Mouse (Mus musculus): ENCODE measurements around the gene Scel. TPM values are rescaled to one million over a fixed set of nuclear protein-coding genes. Genes with fewer than 3 reads are reported as not detected.

Gene Scel
- polyA plus RNA-seq, 1 experiment = not detected

GRCm38 (mm10) chr14:103504514-103504913 lies 8.6 kb upstream of the Scel start:
- 64% methylated on average over 7 of the region's 7 CpGs for WGBS
- DNase-seq (ENCODE audit: low read depth, low spot score) = no peak

GRCm38 (mm10) chr14:103509544-103509943 lies 3.6 kb upstream of the Scel start:
- no peak for DNase-seq (ENCODE audit: low read depth, low spot score)
- WGBS = 84% methylated on average over 8 of the region's 8 CpGs

- peak; percentile 14 for DNase-seq (ENCODE audit: low read depth, low spot score)
- WGBS = 27% methylated on average over 7 of the region's 7 CpGs
Measured at GRCm38 (mm10) chr14:103513473-103513811, 300 bp downstream of the Scel start.

- WGBS = 83% methylated on average over 8 of the region's 8 CpGs
- no peak for DNase-seq (ENCODE audit: low read depth, low spot score)
Measured at GRCm38 (mm10) chr14:103515419-103515818, 2.3 kb downstream of the Scel start.

- WGBS = 90% methylated on average over 1 of the region's 1 CpGs
- DNase-seq (ENCODE audit: low read depth, low spot score) = no peak
Measured at GRCm38 (mm10) chr14:103526286-103526685, 13.1 kb downstream of the Scel start.

- no peak for DNase-seq (ENCODE audit: low read depth, low spot score)
- WGBS = 81% methylated on average over 13 of the region's 13 CpGs
Measured at GRCm38 (mm10) chr14:103529733-103530367, 16.7 kb downstream of the Scel start.

- 85% methylated on average over 11 of the region's 11 CpGs for WGBS
- DNase-seq (ENCODE audit: low read depth, low spot score) = no peak
Measured at GRCm38 (mm10) chr14:103531722-103532341, 18.7 kb downstream of the Scel start.

- WGBS = 73% methylated on average over 8 of the region's 8 CpGs
- no peak for DNase-seq (ENCODE audit: low read depth, low spot score)
Measured at GRCm38 (mm10) chr14:103535511-103536024, 22.4 kb downstream of the Scel start.

GRCm38 (mm10) chr14:103536334-103536733 lies 23.2 kb downstream of the Scel start:
- 43% methylated on average over 10 of the region's 10 CpGs for WGBS
- DNase-seq (ENCODE audit: low read depth, low spot score) = no peak

- WGBS = 12% methylated on average over 13 of the region's 13 CpGs
- DNase-seq (ENCODE audit: low read depth, low spot score) = peak; percentile 31
Measured at GRCm38 (mm10) chr14:103537355-103538056, 24.4 kb downstream of the Scel start.

- 49% methylated on average over 4 of the region's 4 CpGs for WGBS
- DNase-seq (ENCODE audit: low read depth, low spot score) = no peak
Measured at GRCm38 (mm10) chr14:103539796-103540195, 26.7 kb downstream of the Scel start.

GRCm38 (mm10) chr14:103541679-103542078 lies 28.5 kb downstream of the Scel start:
- whole genome bisulfite sequencing = 70% methylated on average over 5 of the region's 5 CpGs
- no peak for DNase-seq (ENCODE audit: low read depth, low spot score)

- WGBS = 67% methylated on average over 4 of the region's 4 CpGs
- no peak for DNase-seq (ENCODE audit: low read depth, low spot score)
Measured at GRCm38 (mm10) chr14:103543304-103544079, 30.4 kb downstream of the Scel start.

- DNase-seq (ENCODE audit: low read depth, low spot score) = no peak
- 21% methylated on average over 8 of the region's 8 CpGs for WGBS
Measured at GRCm38 (mm10) chr14:103545734-103546133, 32.6 kb downstream of the Scel start.

- DNase-seq (ENCODE audit: low read depth, low spot score) = no peak
- WGBS = 72% methylated on average over 12 of the region's 12 CpGs
Measured at GRCm38 (mm10) chr14:103546246-103546645, 33.1 kb downstream of the Scel start.

- DNase-seq (ENCODE audit: low read depth, low spot score) = no peak
- WGBS = 68% methylated on average over 6 of the region's 6 CpGs
Measured at GRCm38 (mm10) chr14:103548220-103548619, 35.1 kb downstream of the Scel start.

- 12% methylated on average over 8 of the region's 8 CpGs for WGBS
- DNase-seq (ENCODE audit: low read depth, low spot score) = peak; percentile 61
Measured at GRCm38 (mm10) chr14:103550480-103550879, 37.3 kb downstream of the Scel start.

- 68% methylated on average over 10 of the region's 10 CpGs for WGBS
- DNase-seq (ENCODE audit: low read depth, low spot score) = no peak
Measured at GRCm38 (mm10) chr14:103550921-103551320, 37.8 kb downstream of the Scel start.

- no peak for DNase-seq (ENCODE audit: low read depth, low spot score)
- WGBS = 34% methylated on average over 4 of the region's 4 CpGs
Measured at GRCm38 (mm10) chr14:103551921-103552320, 38.8 kb downstream of the Scel start.

GRCm38 (mm10) chr14:103552379-103552778 lies 39.2 kb downstream of the Scel start:
- DNase-seq (ENCODE audit: low read depth, low spot score) = no peak
- 52% methylated on average over 4 of the region's 4 CpGs for WGBS

Measured in large intestine, adult 2 months (tissue).